Mouse (Mus musculus): ENCODE results near the gene Akna. TPM values are rescaled to one million over a fixed set of nuclear protein-coding genes. Genes with fewer than 3 reads are reported as not detected.

Akna gene
- polyA plus RNA-seq, 1 experiment from 2014 or later = 5.2 TPM

DNA sequence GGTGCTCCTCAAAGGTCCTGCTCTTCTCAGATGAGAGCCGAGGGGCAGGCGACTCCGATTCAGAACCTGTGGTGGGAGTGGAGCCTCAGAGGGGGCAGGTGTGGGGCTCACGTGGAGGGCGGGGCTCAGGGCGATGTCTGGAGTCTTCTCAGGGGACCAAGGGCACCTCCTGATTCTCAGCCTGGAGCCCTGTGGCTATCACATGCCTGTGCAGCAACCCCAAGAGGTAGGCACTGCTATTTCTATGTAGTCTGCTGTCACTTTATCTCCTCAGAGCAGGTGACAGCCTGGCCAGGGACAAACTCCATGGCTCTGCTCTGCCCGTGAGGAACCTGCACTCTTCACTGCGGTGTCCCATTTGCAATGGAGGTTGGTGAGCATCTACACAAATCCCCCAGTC lies 29.8 kb downstream of the Akna start:
- H3K4me3 ChIP-seq (ENCODE audit: low read depth, low read length) = no peak overlapping the region
- H3K27ac ChIP-seq (ENCODE audit: low read depth) = peak overlapping the region; percentile 85
- ATAC-seq (peak; percentile 64), DNase-seq (no peak)
- peak overlapping the region; percentile 12; the same call in 1 of the 2 replicates for H3K9ac ChIP-seq (replicated peaks)
- H3K4me1 ChIP-seq (ENCODE audit: insufficient read depth) = peaks cover 28% of the 10 kb centered on the region
- TF ChIP-seq CTCF (IDR thresholded peaks at IDR 0.05; ENCODE audit: low read depth) (peak; percentile 8; the same call in 1 of the 2 replicates), EP300 (IDR thresholded peaks at IDR 0.05; ENCODE audit: low read depth) (peak; percentile 70)
- peaks cover 56% of the 10 kb centered on the region for H3K36me3 ChIP-seq (replicated peaks; ENCODE audit: insufficient read depth, low read length)
- H3K27me3 ChIP-seq (ENCODE audit: insufficient read depth, low read length) = no peaks in the 10 kb centered on the region
- 68% methylated on average over 8 of the region's 8 CpGs for WGBS (ENCODE audit: insufficient replicate concordance)
- H3K9me3 ChIP-seq (ENCODE audit: low read length) = no peaks in the 10 kb centered on the region
- peak overlapping the region; percentile 59 for H3K4me2 ChIP-seq (ENCODE audit: low read depth, low read length)

DNA sequence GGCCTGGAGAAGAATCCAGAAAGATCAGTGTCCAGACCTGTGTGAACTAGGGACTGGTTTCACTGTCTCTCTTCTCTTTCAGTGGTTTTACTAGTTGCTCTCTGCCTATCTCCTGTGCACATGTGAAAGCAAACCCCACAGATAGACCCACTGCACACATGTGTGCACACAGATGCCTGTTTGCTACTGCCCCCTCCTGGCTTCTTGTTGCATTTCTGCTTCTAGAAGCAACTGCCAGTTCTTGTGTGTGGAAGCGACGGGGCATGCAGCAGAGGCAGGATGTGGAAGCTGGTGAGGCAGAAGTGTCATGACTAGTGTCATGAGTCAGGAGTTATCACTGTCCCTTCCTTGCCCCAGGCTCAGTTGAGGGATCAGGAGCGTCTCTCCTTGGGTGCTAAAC lies 31.3 kb downstream of the Akna start:
- H3K4me3 ChIP-seq (ENCODE audit: low read depth, low read length) = no peak overlapping the region

DNA sequence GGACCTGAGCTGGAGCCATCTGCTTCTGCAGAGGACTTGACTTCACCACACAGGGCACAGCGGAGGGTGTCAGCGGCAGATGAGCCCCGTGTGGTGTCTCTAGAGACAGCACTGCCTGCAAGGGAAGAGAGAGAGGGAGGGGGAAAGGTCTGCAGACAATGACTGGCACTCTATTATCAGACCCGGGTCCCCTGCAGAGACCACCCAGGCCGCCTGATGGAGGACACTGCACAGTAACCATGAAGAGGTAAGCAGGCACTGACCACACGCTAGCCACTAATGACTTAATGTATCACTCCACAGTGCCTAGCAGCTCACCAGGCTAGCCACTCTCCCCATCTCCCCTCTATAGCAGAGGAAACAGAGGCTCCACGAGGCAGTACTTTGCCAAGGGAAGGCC lies 32.3 kb downstream of the Akna start:
- 71% methylated on average over 7 of the region's 7 CpGs for WGBS (ENCODE audit: insufficient replicate concordance)
- Histone ChIP-seq H3K9me3 (ENCODE audit: low read length) (no peaks in the 10 kb centered on the region), H3K27ac (ENCODE audit: low read depth) (no peak overlapping the region), H3K9ac (replicated peaks) (no peak overlapping the region), H3K4me1 (ENCODE audit: insufficient read depth) (peaks cover 28% of the 10 kb centered on the region), H3K36me3 (replicated peaks; ENCODE audit: insufficient read depth, low read length) (peaks cover 59% of the 10 kb centered on the region), H3K4me3 (ENCODE audit: low read depth, low read length) (no peak overlapping the region), H3K27me3 (ENCODE audit: insufficient read depth, low read length) (no peaks in the 10 kb centered on the region), H3K4me2 (ENCODE audit: low read depth, low read length) (no peak overlapping the region)
- no peak for TF ChIP-seq CTCF (IDR thresholded peaks at IDR 0.05; ENCODE audit: low read depth)
- TF ChIP-seq EP300 (IDR thresholded peaks at IDR 0.05; ENCODE audit: low read depth) = no peak
- no peak for ATAC-seq
- DNase-seq = no peak

More for the DNA sequence above, 31.3 kb downstream of the Akna start:
- no peak overlapping the region for H3K9ac ChIP-seq (replicated peaks)
- H3K4me2 ChIP-seq (ENCODE audit: low read depth, low read length) = no peak overlapping the region
- no peak overlapping the region for H3K27ac ChIP-seq (ENCODE audit: low read depth)
- TF ChIP-seq EP300 (IDR thresholded peaks at IDR 0.05; ENCODE audit: low read depth) (0 out of 2 replicates have a peak, but pooled peaks have one; percentile 38), CTCF (IDR thresholded peaks at IDR 0.05; ENCODE audit: low read depth) (peak; percentile 84)
- H3K4me1 ChIP-seq (ENCODE audit: insufficient read depth) = peaks cover 28% of the 10 kb centered on the region
- peaks cover 63% of the 10 kb centered on the region for H3K36me3 ChIP-seq (replicated peaks; ENCODE audit: insufficient read depth, low read length)
- no peaks in the 10 kb centered on the region for H3K27me3 ChIP-seq (ENCODE audit: insufficient read depth, low read length)
- no peaks in the 10 kb centered on the region for H3K9me3 ChIP-seq (ENCODE audit: low read length)
- peak; percentile 79 for DNase-seq
- WGBS (ENCODE audit: insufficient replicate concordance) = 23% methylated on average over 3 of the region's 3 CpGs
- ATAC-seq = peak; percentile 22

DNA sequence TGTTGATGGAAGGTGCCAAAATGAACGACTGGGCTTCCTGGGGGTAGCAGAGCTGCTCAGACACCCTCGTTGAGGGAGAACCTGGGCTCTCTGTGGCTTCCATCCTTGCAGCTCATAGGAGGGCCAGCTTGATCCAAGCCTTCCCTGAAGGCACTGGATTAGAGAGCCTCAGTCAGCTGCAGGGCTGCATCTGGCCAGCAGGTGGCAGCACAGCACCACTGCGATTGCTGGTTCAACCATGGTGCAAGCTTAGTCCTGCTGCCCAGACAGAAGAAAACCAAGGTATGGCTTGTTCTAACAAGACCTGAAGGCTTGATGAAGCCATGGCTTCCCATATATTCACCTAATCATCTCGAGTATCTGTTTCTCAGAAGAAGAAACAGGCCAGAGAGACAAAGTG lies 34.6 kb downstream of the Akna start:
- Histone ChIP-seq H3K9ac (replicated peaks) (no peak overlapping the region), H3K4me2 (ENCODE audit: low read depth, low read length) (no peak overlapping the region), H3K9me3 (ENCODE audit: low read length) (no peaks in the 10 kb centered on the region), H3K27me3 (ENCODE audit: insufficient read depth, low read length) (no peaks in the 10 kb centered on the region), H3K4me3 (ENCODE audit: low read depth, low read length) (no peak overlapping the region), H3K4me1 (ENCODE audit: insufficient read depth) (peaks cover 10% of the 10 kb centered on the region), H3K36me3 (replicated peaks; ENCODE audit: insufficient read depth, low read length) (peaks cover 50% of the 10 kb centered on the region), H3K27ac (ENCODE audit: low read depth) (no peak overlapping the region)
- ATAC-seq (peak; percentile 47), DNase-seq (peak; percentile 90)
- WGBS (ENCODE audit: insufficient replicate concordance) = 7% methylated on average over 4 of the region's 4 CpGs
- TF ChIP-seq EP300 (IDR thresholded peaks at IDR 0.05; ENCODE audit: low read depth) = no peak
- TF ChIP-seq CTCF (IDR thresholded peaks at IDR 0.05; ENCODE audit: low read depth) = peak; percentile 100

DNA sequence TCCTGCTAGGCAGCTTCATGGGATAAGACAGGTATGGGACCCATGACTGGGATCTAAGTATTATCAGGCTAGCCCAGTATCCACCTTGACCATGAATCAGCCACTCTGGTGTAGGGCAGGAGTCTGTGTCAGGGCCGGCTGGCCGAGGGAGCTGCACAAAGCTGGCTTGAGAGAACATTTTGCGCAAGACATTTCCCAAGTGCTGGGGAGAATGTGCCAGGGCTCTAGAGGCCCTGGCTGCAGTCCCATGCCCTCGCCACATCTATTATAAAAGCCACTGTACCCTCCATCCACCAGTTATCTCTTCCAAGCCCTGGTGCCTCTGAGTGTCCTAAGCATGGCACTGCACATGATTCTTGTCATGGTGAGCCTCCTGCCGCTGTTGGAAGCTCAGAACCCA lies 41.0 kb downstream of the Akna start, which contains the start of gene Orm2:
Orm2 (plus strand) TSS at position 300 of the 400 bp plus-strand sequence.
- no peaks in the 10 kb centered on the region for H3K9me3 ChIP-seq (ENCODE audit: low read length)
- no peaks in the 10 kb centered on the region for H3K27me3 ChIP-seq (ENCODE audit: insufficient read depth, low read length)
- H3K4me1 ChIP-seq (ENCODE audit: insufficient read depth) = peaks cover 4% of the 10 kb centered on the region
- no peak within 1 kb of the TSS for H3K4me2 ChIP-seq (ENCODE audit: low read depth, low read length)
- 0 out of 2 replicates have a peak, but pooled peaks cover under 1% of the 10 kb centered on the region for H3K36me3 ChIP-seq (replicated peaks; ENCODE audit: insufficient read depth, low read length)
- WGBS (ENCODE audit: insufficient replicate concordance) = 73% methylated on average over 5 of the region's 5 CpGs
- H3K4me3 ChIP-seq (ENCODE audit: low read depth, low read length) = no peak within 1 kb of the TSS
- ATAC-seq = no peak
- no peak within 1 kb of the TSS for H3K9ac ChIP-seq (replicated peaks)
- TF ChIP-seq CTCF (IDR thresholded peaks at IDR 0.05; ENCODE audit: low read depth) = no peak
- TF ChIP-seq EP300 (IDR thresholded peaks at IDR 0.05; ENCODE audit: low read depth) = no peak
- no peak within 1 kb of the TSS for H3K27ac ChIP-seq (ENCODE audit: low read depth)
- no peak for DNase-seq

DNA sequence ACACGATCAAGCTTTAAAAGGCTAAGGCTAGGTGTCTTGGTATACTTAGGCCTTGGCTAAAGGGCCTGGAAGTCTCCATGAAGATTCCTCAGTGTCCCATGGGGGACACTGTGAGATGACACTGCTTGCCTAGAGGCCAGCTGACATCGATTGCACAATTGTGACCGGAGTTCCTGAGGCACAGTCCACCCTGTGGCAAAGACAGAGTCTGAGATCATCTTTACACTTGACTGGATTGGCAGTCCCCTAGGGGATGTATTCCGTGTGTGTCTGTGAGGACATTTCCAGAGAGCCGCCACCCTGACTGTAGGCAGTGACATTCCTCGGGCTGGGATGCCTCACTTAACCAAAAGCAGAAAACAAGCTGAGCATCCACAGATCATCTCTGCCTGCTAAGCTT lies 43.3 kb downstream of the Akna start:
- 64% methylated on average over 6 of the region's 6 CpGs for WGBS (ENCODE audit: insufficient replicate concordance)
- no peaks in the 10 kb centered on the region for H3K36me3 ChIP-seq (replicated peaks; ENCODE audit: insufficient read depth, low read length)
- H3K27ac ChIP-seq (ENCODE audit: low read depth) = no peak overlapping the region
- H3K4me3 ChIP-seq (ENCODE audit: low read depth, low read length) = no peak overlapping the region
- H3K4me1 ChIP-seq (ENCODE audit: insufficient read depth) = peaks cover 9% of the 10 kb centered on the region
- H3K9me3 ChIP-seq (ENCODE audit: low read length) = no peaks in the 10 kb centered on the region
- no peaks in the 10 kb centered on the region for H3K27me3 ChIP-seq (ENCODE audit: insufficient read depth, low read length)
- TF ChIP-seq CTCF (IDR thresholded peaks at IDR 0.05; ENCODE audit: low read depth) = no peak
- TF ChIP-seq EP300 (IDR thresholded peaks at IDR 0.05; ENCODE audit: low read depth) = no peak
- H3K9ac ChIP-seq (replicated peaks) = no peak overlapping the region
- peak; percentile 73 for ATAC-seq
- DNase-seq = peak; percentile 38
- H3K4me2 ChIP-seq (ENCODE audit: low read depth, low read length) = no peak overlapping the region

Data from liver, postnatal 0 days (tissue).